Mouse (Mus musculus) NIH3T3 (cell line): ENCODE data around the gene Eml1.
"Not testable (repeated sequence)": the region's sequence is repeated elsewhere in the genome, so short reads cannot be mapped to it uniquely, and the experiment has no call there.

Experiments used
- DNase-seq: peaks from one replicate; pipeline ENCODE4 v3.0.0-alpha.2; 2012; ENCODE audit warnings: low read depth

The Eml1 gene

DNA sequence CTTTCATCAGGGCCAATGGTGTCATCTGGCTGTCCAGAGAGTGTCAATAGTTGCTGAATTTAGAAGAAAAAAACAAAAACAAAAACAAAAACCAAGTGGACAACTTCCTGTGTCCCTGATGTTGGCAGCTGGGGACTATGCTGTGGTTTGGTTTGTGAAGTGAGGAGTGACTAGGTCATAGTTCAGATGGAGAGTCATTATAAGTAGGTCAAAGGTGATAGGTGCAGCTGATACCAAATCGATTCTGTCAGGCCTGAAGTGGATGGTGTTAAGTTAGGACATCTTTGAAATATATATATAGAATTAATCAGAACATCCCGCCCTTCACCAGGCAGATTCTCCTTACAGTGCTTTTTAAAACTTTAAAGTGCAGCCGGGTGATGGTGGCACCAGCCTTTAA, 103.7 kb downstream of the Eml1 start:
- no peak for DNase-seq

DNA sequence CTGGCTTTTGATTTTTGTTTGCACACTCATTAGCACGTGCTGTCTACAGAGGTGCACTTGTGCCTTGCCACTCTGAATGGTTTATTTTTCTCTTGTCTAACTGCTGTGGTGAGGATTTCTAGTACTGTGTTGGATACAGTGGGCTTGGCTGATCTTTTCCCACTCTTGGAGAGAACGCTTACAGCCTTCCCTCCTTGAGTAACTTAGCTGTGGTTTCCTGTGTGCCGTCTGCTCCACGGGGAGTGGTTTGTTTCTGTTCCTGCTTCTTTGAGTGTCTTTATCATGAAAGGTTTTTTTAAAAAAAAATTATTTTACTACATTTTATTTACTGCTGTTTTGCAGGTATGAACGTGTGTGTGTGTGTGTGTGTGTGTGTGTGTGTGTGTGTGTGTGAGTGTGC, 108.0 kb downstream of the Eml1 start:
- DNase-seq, result no peak

DNA sequence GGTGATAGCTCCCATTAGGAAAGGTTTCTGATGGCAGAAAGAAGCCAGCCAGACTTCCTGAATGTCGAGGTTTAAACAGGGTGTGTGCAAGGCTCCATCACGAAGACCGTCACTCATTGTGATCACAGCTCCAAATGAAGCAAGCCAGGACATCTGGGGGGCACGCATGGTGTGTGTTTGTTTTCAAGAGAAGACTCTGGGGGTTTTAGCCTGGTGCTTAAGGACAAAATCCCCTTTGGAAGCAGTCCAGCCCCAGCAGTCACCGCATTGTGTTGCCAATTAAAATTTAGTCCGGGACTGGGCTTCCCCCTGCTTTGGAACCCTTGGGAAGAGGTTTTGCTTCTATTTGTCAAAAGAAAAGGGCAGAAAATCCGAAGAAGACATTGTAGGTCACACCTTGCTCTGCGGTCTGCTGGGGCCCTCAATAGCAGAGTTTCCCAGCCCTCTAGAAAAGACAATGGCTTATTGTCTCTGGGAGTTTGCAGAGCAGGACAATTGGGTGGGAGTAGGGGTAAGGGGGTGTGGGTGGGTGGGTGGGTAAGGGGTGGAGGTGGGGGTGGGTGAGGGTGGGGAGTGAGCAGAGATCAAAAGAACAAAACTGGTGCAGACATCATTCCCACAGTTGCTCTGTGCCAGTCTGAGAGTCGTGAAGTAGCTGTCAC, 110.1 kb downstream of the Eml1 start:
- no peak for DNase-seq

DNA sequence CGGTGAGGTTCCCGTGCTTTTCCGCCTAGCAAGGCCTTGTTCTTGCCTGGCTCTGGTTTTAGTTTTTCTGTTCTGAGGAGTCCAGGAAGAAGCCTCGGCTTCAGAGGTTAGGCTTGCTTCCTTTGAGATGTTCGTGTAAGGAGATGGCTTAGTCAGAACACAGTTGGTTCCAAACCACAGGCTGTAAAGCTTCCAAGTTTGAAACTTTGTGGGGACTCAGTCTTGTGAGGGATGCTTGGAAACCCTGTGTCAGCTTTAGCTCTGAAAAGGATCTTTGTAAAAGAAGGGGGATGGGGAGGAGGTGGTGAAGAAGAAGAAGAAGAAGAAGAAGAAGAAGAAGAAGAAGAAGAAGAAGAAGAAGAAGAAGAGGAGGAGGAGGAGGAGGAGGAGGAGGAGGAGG, 118.3 kb downstream of the Eml1 start:
- peak; percentile 95 for DNase-seq

DNA sequence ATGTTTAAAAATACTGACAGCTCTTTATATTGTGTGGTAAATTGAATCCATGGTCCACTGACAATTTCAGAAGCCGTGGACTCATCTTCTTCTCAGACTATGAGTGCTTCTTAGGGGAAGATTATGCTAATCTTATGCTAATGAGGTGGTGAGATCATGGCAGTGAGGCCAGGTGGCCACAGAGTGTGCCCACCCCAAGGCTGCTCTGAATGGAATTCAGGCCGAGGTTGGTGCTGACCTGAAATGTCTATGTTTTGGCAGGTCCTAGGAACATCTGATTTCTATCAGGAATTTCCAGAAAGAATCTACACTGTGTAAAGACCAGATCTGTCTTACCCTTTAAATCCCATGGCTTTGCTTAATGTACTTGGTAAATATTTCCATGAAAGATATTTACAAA, 119.0 kb downstream of the Eml1 start:
- DNase-seq, result peak; percentile 83

DNA sequence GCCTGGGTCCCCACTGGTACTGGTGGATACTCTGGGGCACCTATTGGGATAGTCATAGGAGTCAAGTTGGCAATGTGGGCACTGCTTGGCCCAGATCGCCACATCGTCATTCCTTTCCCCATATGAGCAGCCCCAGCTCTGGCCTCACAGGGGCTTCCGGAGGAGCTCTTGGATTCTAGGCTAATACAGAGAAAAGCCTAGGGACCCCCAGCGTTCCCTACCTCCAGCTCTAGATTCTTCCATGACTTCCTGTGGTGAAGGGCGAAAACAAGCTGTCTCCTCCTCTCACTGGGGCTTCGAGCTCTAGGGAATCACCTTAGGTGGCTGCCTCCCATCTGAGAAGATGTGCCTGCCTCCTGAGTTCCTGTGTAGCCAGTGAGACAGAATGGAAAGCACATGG, 119.6 kb downstream of the Eml1 start:
- DNase-seq, result no peak

DNA sequence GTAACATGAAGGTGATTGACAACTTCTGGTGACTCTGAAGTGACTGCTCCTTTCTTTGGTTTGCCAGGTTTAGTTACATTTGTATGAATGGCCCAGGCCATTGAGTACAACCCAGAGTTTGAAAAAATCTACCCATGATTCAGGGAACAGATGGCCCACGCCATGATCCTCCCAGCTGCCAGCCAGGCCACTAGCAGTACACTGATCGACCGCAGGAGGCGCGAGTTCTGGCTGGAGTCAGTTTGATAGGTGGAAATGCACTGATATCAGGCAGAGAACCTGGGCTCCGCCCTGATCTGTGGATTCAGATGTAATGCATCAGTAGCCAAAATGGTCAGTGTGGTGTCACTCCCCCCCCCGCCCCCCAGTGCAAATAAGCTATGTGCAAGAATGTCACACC, 120.2 kb downstream of the Eml1 start:
- no peak for DNase-seq

DNA sequence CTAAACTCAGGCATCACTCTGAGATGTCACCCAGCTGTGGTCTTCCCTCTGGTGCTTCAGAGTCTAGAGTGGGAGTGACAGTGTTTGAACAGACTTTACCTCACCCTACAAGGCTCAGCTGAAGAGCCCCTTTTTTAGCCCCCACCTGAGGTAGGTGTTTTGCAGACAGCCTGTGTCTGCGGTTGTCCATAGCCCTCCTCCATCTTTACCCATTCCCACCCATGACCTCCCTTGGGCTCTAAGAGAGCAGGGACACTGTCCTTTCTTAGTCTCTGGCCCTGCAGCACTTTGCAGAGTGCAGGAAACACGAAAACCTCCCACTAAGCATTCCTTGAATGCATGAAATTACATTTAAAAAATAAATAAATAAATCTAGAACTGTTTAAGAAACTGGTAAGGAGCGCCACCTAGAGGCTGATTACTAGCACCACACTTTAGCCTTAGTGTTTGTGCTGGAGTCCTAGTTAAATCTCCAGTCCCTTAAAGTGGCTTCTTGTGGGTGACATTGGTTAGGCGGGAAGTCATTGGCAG, 123.3 kb downstream of the Eml1 start:
- DNase-seq, result peak; percentile 89

DNA sequence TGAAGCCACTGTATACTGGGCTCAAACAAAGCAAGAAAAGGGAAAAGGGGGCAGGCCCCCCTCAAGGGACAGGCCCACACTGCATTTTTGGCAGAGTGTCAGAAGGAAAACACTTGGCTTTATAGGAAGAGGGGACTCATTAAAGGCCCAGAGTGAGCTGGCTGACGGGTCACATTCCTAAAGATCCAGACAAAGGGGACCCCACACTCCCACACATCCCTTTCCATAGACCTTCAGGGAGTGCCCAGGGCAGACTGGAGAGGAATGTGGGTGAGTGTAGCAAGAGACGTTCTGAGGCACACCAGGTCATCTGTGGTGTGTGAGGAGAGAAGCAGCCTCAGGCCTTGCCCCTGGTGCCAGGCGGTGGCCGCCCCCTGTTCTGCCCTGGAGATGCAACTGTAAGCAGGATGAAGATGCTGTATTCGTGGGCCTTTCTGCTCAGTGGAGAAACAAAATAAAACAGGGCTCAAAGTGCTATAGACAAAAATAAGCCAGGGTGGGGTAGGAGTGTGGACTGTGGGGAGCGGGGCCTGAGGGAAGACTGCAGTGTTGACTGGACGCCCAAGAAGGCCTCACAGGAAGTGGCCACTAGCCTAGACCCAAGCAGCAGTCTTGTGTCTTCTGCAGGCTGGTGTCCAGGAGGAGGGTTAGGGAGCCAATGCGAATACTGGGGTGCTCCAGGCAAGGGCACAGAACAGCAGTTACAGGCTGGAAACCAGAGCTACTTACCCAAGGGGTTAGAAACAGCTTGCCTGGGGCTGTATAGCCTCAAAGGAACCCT, 124.9 kb downstream of the Eml1 start:
- DNase-seq, result peak; percentile 55

DNA sequence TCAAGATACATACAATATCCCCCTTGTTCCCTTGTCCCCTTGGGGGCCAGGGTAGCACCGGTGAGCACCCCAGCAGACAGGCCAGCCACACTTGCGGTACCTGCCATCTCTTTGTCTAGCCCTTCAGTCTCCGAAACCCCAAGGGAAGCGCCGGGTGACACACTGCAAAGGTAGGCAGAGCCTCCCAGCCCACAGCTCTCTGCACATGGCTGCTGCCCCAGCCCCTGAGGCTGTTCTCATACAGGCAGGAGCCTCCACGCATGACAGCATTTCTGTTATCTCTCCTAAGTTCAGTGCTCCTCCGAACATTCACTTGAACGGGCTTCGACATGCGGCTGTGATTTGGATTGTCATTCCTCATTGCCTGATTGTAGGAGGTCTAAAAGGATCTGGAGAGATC, 132.3 kb downstream of the Eml1 start:
- no peak for DNase-seq

DNA sequence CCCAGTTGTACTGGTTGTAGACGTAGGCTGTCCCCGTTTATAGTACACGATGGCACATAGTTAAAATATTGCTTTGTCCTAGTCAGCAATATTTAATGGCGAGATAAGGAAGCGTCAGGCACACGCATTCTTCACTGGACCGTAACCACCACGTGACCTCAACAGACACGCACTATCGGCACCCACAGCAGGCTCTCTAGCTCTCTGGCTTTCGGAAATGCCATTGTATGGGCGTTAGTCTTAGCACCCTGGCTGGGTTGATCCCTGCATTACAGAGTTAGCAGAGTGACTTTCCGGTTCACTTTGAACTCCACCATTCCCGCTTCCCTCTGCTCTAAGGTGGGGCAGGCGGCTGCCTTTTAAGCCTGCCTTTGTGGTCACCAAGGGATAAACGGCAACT, 132.8 kb downstream of the Eml1 start:
- DNase-seq, result no peak

DNA sequence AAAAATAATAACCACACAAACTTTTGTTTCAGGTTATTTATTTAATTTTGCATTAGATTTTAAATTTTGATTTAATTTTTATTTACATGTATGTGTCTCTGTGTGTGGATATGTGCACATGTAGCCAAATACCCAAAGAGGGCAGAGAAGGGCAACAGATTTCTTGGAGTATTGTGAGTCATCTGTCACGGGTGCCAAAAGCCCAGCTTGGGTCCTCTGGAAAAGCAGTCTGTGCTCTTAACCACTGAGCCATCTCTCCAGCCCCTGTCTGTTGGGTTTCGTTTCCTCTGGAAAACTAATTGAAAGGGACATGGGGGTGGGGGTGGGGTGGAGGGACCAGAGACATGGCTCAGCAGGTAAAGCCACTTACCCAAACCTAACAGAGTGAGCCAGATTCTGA, 135.1 kb downstream of the Eml1 start:
- peak; percentile 37 for DNase-seq

DNA sequence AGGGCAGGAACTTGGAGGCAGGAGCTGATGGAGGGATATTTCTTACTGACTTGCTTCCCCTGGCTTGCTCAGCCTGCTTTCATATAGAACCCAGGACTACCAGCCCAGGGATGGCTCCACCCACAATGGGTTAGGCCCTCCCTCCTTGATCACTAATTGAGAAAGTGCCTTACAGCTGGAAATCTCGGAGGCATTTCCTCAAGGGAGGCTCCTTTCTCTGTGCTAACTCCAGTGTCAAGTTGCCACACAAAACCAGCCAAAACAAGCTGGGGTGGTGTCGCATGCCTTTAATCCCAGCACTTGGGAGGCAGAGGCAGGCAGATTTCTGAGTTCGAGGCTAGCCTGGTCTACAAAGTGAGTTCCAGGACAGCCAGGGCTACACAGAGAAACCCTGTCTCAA, 136.3 kb downstream of the Eml1 start:
- not testable (repeated sequence) for DNase-seq

DNA sequence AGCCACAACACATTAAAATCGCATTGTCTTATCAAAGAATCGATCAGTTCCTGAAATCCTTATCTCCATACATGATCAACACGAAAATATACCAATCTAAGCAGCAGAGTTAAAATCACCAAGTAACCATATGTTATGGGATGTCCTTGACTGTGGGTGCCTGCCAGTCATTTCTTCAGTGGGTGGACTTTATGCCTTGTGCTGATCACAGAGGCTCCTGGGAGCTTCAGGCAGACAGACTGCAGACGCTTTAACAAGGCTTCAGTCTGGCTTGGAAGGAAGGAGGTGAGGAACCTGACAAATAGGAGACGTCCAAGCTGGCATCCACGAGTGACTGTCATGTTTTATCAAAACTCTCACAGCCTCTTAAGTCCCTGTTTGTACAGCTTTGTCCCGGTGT, 139.8 kb downstream of the Eml1 start:
- no peak for DNase-seq

DNA sequence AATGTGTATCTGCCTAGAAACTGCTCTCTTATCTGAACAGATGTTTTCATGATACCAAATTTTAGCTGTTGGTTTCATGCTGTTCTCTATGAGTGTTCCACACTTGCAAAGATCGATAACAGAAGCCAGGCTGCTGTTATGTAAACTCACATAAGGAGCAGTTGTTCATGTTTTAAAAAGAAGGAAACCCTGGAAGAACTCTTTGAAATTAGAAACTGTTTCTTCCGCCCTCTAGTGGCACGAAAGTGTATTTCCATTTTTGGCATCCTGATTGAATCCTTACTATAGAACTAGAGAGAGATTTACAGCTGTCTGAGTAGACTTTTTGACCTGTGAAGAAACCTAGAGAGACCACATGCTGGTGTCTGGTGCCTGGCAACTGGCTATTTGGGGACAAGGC, 140.3 kb downstream of the Eml1 start:
- DNase-seq, result peak; percentile 92

DNA sequence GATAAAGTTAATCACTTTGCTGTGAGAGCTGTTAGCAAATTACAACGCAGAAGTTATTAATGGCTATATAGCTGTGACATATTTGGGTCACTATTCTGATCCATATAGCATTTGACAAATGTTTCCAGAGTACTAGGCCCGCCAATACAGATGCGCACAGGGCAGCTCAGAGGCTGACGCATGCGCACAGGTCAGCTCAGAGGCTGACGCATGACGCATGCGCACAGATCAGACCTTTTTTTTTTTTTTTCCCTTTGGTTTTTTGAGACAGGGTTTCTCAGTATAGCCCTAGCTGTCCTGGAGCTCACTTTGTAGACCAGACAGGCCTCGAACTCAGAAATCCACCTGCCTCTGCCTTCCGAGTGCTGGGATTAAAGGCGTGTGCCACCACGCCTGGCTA, 144.7 kb downstream of the Eml1 start:
- no peak for DNase-seq

DNA sequence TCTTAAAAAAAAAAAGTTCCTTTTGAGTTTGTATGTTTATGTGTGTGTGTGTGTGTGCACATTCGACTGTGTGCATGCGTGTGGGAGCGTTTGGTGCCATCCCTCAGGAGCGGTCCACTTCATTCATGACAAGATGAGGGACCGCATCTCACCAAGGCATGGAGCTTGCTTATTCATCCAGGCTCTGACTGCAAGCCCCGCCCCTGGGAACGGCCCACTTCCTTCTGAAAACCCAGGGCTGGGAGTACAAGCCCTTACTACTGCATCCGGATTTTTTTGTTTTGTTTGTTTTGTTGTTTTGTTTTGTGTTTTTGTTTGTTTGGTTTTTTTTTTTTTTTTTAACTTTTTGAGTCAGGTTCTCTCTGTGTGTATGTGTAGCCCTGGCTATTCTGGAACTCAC, 148.6 kb downstream of the Eml1 start:
- no peak for DNase-seq

DNA sequence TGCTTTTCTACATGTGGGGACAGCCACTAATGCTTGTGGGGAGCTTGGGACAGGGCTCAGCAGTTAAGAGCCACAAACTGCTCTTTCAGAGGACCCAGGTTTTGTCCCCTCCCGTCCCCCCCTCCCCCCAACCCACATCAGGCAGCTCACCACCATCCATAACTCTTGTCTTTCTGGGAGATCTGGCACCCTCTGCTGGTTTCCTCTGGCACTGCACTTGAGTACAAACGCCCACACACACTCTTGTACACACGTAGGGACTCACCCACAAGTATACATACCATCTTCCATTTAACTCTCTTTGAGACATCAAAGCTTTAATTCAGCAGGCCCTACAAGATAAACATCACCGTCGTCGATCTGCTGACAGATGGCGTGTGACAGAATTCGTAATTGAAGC, 158.5 kb downstream of the Eml1 start:
- peak; percentile 75 for DNase-seq

DNA sequence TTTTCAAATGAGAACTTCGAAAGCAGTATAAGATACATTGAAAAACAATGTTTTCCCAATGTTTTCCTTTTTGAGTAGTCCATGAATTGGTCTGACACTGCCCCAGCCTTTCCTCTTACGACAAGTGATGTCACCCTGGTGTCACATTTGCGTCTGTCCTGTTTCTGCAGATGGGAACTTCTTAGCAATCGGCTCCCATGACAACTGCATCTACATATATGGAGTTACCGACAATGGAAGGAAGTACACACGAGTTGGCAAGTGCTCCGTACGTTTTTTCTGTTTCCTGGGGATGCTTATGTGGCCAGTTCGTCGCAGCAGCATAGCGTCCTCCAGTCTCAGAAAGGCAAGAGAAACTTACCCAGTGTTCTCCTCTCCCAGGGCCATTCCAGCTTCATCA, 163.7 kb downstream of the Eml1 start:
- DNase-seq, result no peak

DNA sequence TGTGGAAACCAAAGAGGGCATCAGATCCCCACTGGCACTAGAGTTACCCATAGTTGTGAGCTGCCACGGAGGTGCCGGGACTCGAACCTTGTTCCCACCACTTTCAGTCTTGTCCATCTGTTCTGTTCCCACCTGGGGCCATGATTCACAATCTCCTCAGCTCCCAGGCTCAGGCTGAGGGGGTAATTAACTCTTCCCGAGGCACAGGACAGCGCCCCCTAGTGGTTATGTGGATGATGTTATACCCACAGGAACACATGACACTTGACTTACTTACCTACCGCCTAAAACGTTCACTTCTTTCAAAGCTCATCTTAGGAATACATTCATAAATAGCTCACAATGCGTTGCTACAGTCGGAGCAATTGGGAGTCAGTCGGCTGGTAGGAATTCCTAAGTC, 165.7 kb downstream of the Eml1 start:
- DNase-seq, result peak; percentile 66

DNA sequence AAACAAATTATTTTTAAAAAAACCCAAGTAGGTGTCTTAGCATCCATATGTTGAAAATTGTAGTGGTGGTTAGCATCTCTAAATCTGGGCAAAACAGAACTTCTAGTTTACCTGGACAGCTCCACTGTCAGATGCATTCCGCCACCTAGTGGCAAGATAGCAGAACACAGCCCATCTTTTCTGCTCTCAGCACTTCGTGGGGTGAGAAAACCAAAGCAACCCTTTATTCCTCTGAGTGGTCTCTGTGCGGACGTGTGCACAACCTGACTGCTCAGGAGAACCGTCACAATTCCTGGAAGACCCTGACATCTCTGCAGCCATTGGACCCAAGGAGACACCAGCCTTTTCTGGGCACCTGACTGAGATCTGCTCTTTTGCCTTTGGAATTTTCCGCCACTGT, 170.3 kb downstream of the Eml1 start:
- DNase-seq, result peak; percentile 75

DNA sequence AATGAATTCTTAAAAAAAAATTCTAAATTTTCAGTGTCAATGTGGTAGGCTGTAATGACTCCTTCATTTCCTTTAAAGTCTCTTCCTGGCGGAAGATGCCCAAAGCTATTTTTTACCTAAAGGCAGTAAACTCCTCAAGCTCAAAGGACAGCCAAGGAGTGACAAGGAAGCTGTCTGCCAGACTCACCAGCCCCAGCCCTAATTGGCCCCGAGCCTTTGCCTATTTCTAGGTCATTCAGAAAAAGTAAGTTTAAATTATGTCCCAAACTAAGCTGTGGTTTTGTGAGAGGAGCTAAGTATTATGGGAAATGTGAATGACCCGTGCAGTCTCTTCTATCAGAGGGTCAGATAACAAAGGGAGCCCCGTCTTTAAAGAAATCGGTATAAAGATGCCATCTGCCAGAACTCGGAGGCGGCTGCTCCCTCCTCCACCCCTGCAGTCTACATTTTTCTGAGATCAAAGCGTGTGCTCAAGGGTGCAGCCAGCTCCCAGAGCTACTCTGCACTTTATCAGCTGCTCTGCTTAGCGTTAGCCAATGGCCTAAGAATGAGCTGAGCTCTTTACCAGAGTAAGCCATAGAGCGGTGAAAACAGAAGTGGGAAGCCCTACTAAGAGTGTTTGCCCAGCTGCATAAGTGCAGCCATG, 175.9 kb downstream of the Eml1 start:
- no peak for DNase-seq

DNA sequence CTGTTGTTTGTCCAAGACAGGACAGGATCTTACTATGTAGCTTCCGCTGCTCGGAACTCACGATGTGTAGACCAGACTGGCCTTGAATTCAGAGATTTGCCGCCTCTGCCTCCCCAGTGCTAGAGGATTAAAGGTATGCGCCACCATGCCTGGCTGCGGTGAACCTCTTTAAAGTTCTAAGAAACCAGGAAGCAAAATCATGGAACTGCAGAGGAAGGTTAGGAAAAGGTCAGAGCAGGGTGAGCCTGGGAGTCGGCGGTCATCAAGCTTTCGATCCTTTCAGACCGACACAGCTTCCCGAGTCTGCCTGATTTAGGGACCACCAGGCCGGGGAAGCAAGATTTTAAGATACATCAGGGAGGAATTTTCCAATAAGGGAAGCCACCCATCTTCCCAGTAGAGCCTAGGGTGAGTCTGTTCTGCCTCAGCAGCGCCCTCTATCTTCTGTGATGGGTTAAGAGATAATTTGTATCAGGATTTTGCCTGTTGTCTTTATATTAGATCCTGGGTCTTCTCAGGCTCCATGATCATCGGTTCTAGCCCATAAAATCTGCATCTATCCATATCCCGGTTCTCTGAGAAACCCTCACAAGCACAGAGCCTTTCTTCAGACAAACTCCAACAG, 176.6 kb downstream of the Eml1 start:
- no peak for DNase-seq
